Mouse (Mus musculus) Muller cell, postnatal 12 days (primary cell): ENCODE results near the gene Ubl4b.

Experiments used
- DNase-seq: peaks from one replicate; pipeline ENCODE4 v3.0.0-alpha.2; 2015; ENCODE audit errors: inconsistent ontology term

The Ubl4b gene

GRCm38 (mm10) chr3:107524547-107524946 lies 30.3 kb downstream of the Ubl4b start:
- peak; percentile 58 for DNase-seq

GRCm38 (mm10) chr3:107520931-107521330 lies 33.9 kb downstream of the Ubl4b start:
- no peak for DNase-seq

GRCm38 (mm10) chr3:107517631-107518108 lies 37.2 kb downstream of the Ubl4b start, which contains the start of gene Slc6a17:
Slc6a17 (minus strand) TSS chr3:107518018.
- DNase-seq = peak; percentile 78

- peak; percentile 61 for DNase-seq
Observed at GRCm38 (mm10) chr3:107516776-107517630, 37.9 kb downstream of the Ubl4b start.

GRCm38 (mm10) chr3:107515989-107516388 lies 38.9 kb downstream of the Ubl4b start:
- peak; percentile 35 for DNase-seq

- DNase-seq = no peak
Observed at GRCm38 (mm10) chr3:107511416-107511815, 43.5 kb downstream of the Ubl4b start.

GRCm38 (mm10) chr3:107508696-107509095 lies 46.2 kb downstream of the Ubl4b start:
- peak; percentile 64 for DNase-seq

GRCm38 (mm10) chr3:107507966-107508365 lies 46.9 kb downstream of the Ubl4b start:
- no peak for DNase-seq

- peak; percentile 48 for DNase-seq
Observed at GRCm38 (mm10) chr3:107506531-107506930, 48.3 kb downstream of the Ubl4b start.

- DNase-seq = peak; percentile 71
Observed at GRCm38 (mm10) chr3:107505464-107506367, 49.2 kb downstream of the Ubl4b start.

GRCm38 (mm10) chr3:107504542-107504941 lies 50.3 kb downstream of the Ubl4b start:
- DNase-seq = no peak

GRCm38 (mm10) chr3:107503716-107504115 lies 51.2 kb downstream of the Ubl4b start:
- DNase-seq = no peak
